Mouse (Mus musculus): ENCODE measurements at regions not wholly inside any gene's neighbourhood (a gene's known extent, or its start where the extent isn't known, plus 50 kb on each side); places are given as distances from the start of the nearest gene placed in this dataset.

- DNase-seq (ENCODE audit: low spot score in 2 of 2) = peak in 1 of 2 experiments; percentile 16
Measured at GRCm38 (mm10) chr3:21816968-21817858, 259.2 kb upstream of the Tbl1xr1 start.

- no peak for DNase-seq (ENCODE audit: low spot score in 2 of 2)
Measured at GRCm38 (mm10) chr3:21819030-21819429, 257.4 kb upstream of the Tbl1xr1 start.

- DNase-seq (ENCODE audit: low spot score in 2 of 2) = no peak
Measured at GRCm38 (mm10) chr3:21820051-21820598, 256.3 kb upstream of the Tbl1xr1 start.

- no peak for DNase-seq (ENCODE audit: low spot score in 2 of 2)
Measured at GRCm38 (mm10) chr3:21822675-21823074, 253.8 kb upstream of the Tbl1xr1 start.

- no peak for DNase-seq (ENCODE audit: low spot score in 2 of 2)
Measured at GRCm38 (mm10) chr3:21823331-21823730, 253.1 kb upstream of the Tbl1xr1 start.

GRCm38 (mm10) chr3:21824101-21824880 is 252.2 kb upstream of the Tbl1xr1 start:
- peak; percentile 18 to 20 for DNase-seq (ENCODE audit: low spot score in 2 of 2)

- no peak for DNase-seq (ENCODE audit: low spot score in 2 of 2)
Measured at GRCm38 (mm10) chr3:21824913-21825610, 251.4 kb upstream of the Tbl1xr1 start.

GRCm38 (mm10) chr3:21827656-21828055 is 248.8 kb upstream of the Tbl1xr1 start:
- no peak for DNase-seq (ENCODE audit: low spot score in 2 of 2)

GRCm38 (mm10) chr3:21833111-21833510 is 243.3 kb upstream of the Tbl1xr1 start:
- no peak for DNase-seq (ENCODE audit: low spot score in 2 of 2)

GRCm38 (mm10) chr3:21835526-21835925 is 240.9 kb upstream of the Tbl1xr1 start:
- no peak for DNase-seq (ENCODE audit: low spot score in 2 of 2)

- no peak for DNase-seq (ENCODE audit: low spot score in 2 of 2)
Measured at GRCm38 (mm10) chr3:21837297-21837946, 239.0 kb upstream of the Tbl1xr1 start.

GRCm38 (mm10) chr3:21840751-21841488 is 235.5 kb upstream of the Tbl1xr1 start:
- DNase-seq (ENCODE audit: low spot score in 2 of 2) = no peak

GRCm38 (mm10) chr3:21841506-21841905 is 234.9 kb upstream of the Tbl1xr1 start:
- no peak for DNase-seq (ENCODE audit: low spot score in 2 of 2)

- DNase-seq (ENCODE audit: low spot score in 2 of 2) = no peak
Measured at GRCm38 (mm10) chr3:21842545-21843291, 233.7 kb upstream of the Tbl1xr1 start.

GRCm38 (mm10) chr3:21843292-21843852 is 233.1 kb upstream of the Tbl1xr1 start:
- no peak for DNase-seq (ENCODE audit: low spot score in 2 of 2)

GRCm38 (mm10) chr3:21849831-21850230 is 226.6 kb upstream of the Tbl1xr1 start:
- no peak for DNase-seq (ENCODE audit: low spot score in 2 of 2)

- DNase-seq (ENCODE audit: low spot score in 2 of 2) = no peak
Measured at GRCm38 (mm10) chr3:21850977-21851376, 225.5 kb upstream of the Tbl1xr1 start.

- no peak for DNase-seq (ENCODE audit: low spot score in 2 of 2)
Measured at GRCm38 (mm10) chr3:21854340-21854739, 222.1 kb upstream of the Tbl1xr1 start.

GRCm38 (mm10) chr3:21859436-21859835 is 217.0 kb upstream of the Tbl1xr1 start:
- no peak for DNase-seq (ENCODE audit: low spot score in 2 of 2)
